Mouse (Mus musculus): ENCODE measurements at regions not wholly inside any gene's neighbourhood (a gene's known extent, or its start where the extent isn't known, plus 50 kb on each side); places are given as distances from the start of the nearest gene placed in this dataset.

GRCm38 (mm10) chr8:8044926-8045325 lies 616.1 kb downstream of the Efnb2 start:
- TF ChIP-seq CTCF (IDR thresholded peaks at IDR 0.05; ENCODE audit: borderline replicate concordance, insufficient read depth, low read length), result no peak
- no peak for TF ChIP-seq POLR2A (IDR thresholded peaks at IDR 0.05; ENCODE audit: low read depth, low read length)

Measured in embryonic fibroblast, embryonic 13.5 days (primary cell).